9 mouse cellular contexts compared by ENCODE assay signal in the genomic region with DNA sequence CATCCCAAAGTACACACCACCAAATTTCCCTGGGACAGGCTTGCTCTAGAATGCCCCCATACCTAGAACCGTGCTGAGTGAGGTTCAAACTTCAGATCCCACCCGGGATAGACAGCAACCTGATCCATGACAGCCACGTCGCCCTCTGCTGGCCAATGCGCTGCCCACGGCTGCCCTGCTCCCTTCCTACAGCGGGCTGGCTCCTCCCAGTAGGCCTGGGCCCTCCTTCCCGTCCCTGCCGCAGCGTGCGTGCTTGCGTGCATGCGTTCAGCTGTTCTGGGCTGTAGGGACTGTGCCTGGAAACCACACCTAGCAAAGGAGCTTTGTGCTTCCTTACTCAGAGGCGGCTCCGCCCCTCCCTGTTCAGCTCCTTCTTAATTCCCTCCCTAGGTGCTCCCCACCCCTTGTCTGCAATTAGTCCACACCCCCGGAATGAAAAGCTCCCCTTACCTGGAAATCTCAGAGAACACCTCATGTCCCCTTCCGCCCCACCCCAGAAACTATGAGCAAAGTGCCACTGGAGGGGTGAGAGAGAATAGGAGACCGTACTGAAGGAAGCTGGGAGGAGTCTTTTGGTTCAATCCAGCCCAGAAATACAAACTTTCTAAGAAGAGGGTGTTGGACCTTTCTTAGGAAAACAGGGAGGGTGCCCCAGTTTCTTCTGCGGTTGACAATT. TPM values are rescaled to one million over a fixed set of nuclear protein-coding genes. Genes with fewer than 3 reads are reported as not detected.
DNase-seq lines count a peak whose midpoint lies in the region; ATAC-seq lines count a peak whose summit lies in the region.
"Had no signal": no experiment of that assay in that cellular context is flagged by ENCODE, and none has a peak within 500 bp of the region (broad histone marks: within the 10 kb centered on the region; RNA-seq: fewer than 3 reads in every experiment).

No protein-coding gene starts in this region.

- no peaks in the 10 kb centered on the region for H3K36me3 ChIP-seq in heart, embryonic 14.5 days (ENCODE audit: control insufficient read depth, insufficient read depth, low read length)
- H3K36me3 ChIP-seq in liver, embryonic 12.5 days: no peaks in the 10 kb centered on the region
- H3K36me3 ChIP-seq in splenic B cell, adult 2 months (ENCODE audit: control insufficient read depth, insufficient read depth, low read length, poor library complexity, severe bottlenecking): no peaks in the 10 kb centered on the region

- peaks cover 50 to 67% of the 10 kb centered on the region in 2 experiments for H3K4me1 ChIP-seq in heart, embryonic 14.5 days (ENCODE audit: control insufficient read depth in 2 of 2, insufficient read depth in 2 of 2, low read length in 2 of 2)
- H3K4me1 ChIP-seq in liver, embryonic 12.5 days: peaks cover 66% of the 10 kb centered on the region

- H3K27ac ChIP-seq in heart, embryonic 14.5 days (replicated peaks in 1 of 2; ENCODE audit: control insufficient read depth in 1 of 2, insufficient read depth in 1 of 2, low read depth in 2 of 2, low read length in 2 of 2): peak overlapping the region in 1 of 2 experiments; percentile 24; a peak in 1 of 4 replicates
- peak overlapping the region; percentile 24; the same call in 1 of the 2 replicates for H3K27ac ChIP-seq in liver, embryonic 12.5 days

- DNase-seq in c-Kit-negative CD71-positive TER-119-positive erythroid progenitor cells, embryonic 14.5 days (ENCODE audit: low read depth, low spot score): peak; percentile 12
- DNase-seq in fibroblast of lung, adult 2 months (ENCODE audit: low read depth): peak; percentile 88
- peak; percentile 98 for DNase-seq in kidney, postnatal 10 days
- peak; percentile 93 for DNase-seq in naive thymus-derived CD4-positive, alpha-beta T cell, adult 2 months (ENCODE audit: low read depth)
- DNase-seq in splenic B cell, adult 2 months (ENCODE audit: low read depth, low spot score): peak; percentile 90

- no peaks in the 10 kb centered on the region for H3K27me3 ChIP-seq in heart, embryonic 14.5 days (ENCODE audit: control insufficient read depth, insufficient read depth, low read length)
- peaks cover 30% of the 10 kb centered on the region for H3K27me3 ChIP-seq in liver, embryonic 12.5 days (replicated peaks)
- no peaks in the 10 kb centered on the region for H3K27me3 ChIP-seq in splenic B cell, adult 2 months (ENCODE audit: control insufficient read depth, insufficient read depth, low read length, poor library complexity, severe bottlenecking)

- H3K4me3 ChIP-seq in heart, embryonic 14.5 days (ENCODE audit: control insufficient read depth in 1 of 2, insufficient read depth in 1 of 2, low read depth in 1 of 2, low read length in 2 of 2): no peak overlapping the region; a peak in 1 of 4 replicates
- H3K4me3 ChIP-seq in liver, embryonic 12.5 days: peak overlapping the region; percentile 12; the same call in 1 of the 2 replicates

- H3K4me2 ChIP-seq in heart, embryonic 14.5 days (ENCODE audit: low read length): peak overlapping the region; percentile 50
- H3K4me2 ChIP-seq in liver, embryonic 12.5 days: peak overlapping the region; percentile 52

- H3K9me3 ChIP-seq in heart, embryonic 14.5 days (ENCODE audit: control insufficient read depth, low read length): no peaks in the 10 kb centered on the region
- no peaks in the 10 kb centered on the region for H3K9me3 ChIP-seq in liver, embryonic 12.5 days (replicated peaks)

- H3K9ac ChIP-seq in heart, embryonic 14.5 days (ENCODE audit: low read length): peak overlapping the region; percentile 51; the same call in 1 of the 2 replicates
- H3K9ac ChIP-seq in liver, embryonic 12.5 days: no peak overlapping the region

- ATAC-seq in CD4-positive, CD25-positive, alpha-beta regulatory T cell, adult 4 months: peak; percentile 97
- ATAC-seq in heart, embryonic 14.5 days (ENCODE audit: insufficient number of reproducible peaks, insufficient read depth, low FRiP score, low read depth): peak; percentile 86
- peak; percentile 89 for ATAC-seq in liver, embryonic 12.5 days

- WGBS in heart, embryonic 14.5 days: 11% methylated on average over 19 of the region's 19 CpGs
- WGBS in liver, embryonic 12.5 days (ENCODE audit: insufficient replicate concordance): 5% methylated on average over 19 of the region's 19 CpGs

RNA-seq across cellular contexts. Expression of a gene that starts 17.2 kb away (rescaled TPM):
- 1 to 10 TPM; 3.8 to 5.2 TPM for polyA plus RNA-seq in CD4-positive, CD25-positive, alpha-beta regulatory T cell, adult 4 months (2017; shearing (Covaris generic))
- 5.8 and 8.1 TPM in 2 replicates for polyA plus RNA-seq in heart, embryonic 14.5 days (2014; fragmentation: Nextera tagmentation; extraction: Ambion mirVana)
- 1.8 TPM in 2 replicates for polyA plus RNA-seq in liver, embryonic 12.5 days (2016; fragmentation: Nextera tagmentation; extraction: Ambion mirVana)

RNA-seq across cellular contexts. Expression of a gene that starts 28.3 kb away (rescaled TPM):
- polyA plus RNA-seq in CD4-positive, CD25-positive, alpha-beta regulatory T cell, adult 4 months (2017; shearing (Covaris generic)): 1 to 10 TPM; 4.0 to 5.4 TPM
- 7.3 and 8.7 TPM in 2 replicates for polyA plus RNA-seq in heart, embryonic 14.5 days (2014; fragmentation: Nextera tagmentation; extraction: Ambion mirVana)
- 1.9 and 2.2 TPM in 2 replicates for polyA plus RNA-seq in liver, embryonic 12.5 days (2016; fragmentation: Nextera tagmentation; extraction: Ambion mirVana)

RNA-seq across cellular contexts. Expression of a gene that starts 30.0 kb away (rescaled TPM):
- not detected for polyA plus RNA-seq in CD4-positive, CD25-positive, alpha-beta regulatory T cell, adult 4 months (2017; shearing (Covaris generic))
- polyA plus RNA-seq in heart, embryonic 14.5 days (2014; fragmentation: Nextera tagmentation; extraction: Ambion mirVana): not detected in 2 replicates
- polyA plus RNA-seq in liver, embryonic 12.5 days (2016; fragmentation: Nextera tagmentation; extraction: Ambion mirVana): not detected in 2 replicates
- polyA plus RNA-seq: gonadal fat pad, adult 2 months had no signal

Comparison
In these comparisons a context has a peak if more than half of its experiments do, and no peak if none do; other contexts are left out.
1. DNase-seq: peak in every context shown above with its lines; median percentile 98 in kidney, postnatal 10 days; 93 in naive thymus-derived CD4-positive, alpha-beta T cell, adult 2 months; 90 in splenic B cell, adult 2 months; 88 in fibroblast of lung, adult 2 months; 12 in c-Kit-negative CD71-positive TER-119-positive erythroid progenitor cells, embryonic 14.5 days.